Mouse (Mus musculus) gastrocnemius, postnatal 14 days (tissue): Measurements from ENCODE around the gene Fra10ac1. TPM values are rescaled to one million over a fixed set of nuclear protein-coding genes. Genes with fewer than 3 reads are reported as not detected.

Experiments used
- total RNA-seq, 2 experiments: library from RNA; stranded (reverse); gene quantifications; 2 replicates each; pipeline ENCODE4 v1.2.3; 2021

Fra10ac1 gene
- total RNA-seq, 2 experiments from 2014 or later: 8.1 to 10.8 TPM

Other genes with a start within 250 kb of the Fra10ac1 start
- 1 to 10 TPM; 8.5 to 8.9 TPM for gene Myof, start 180.6 kb downstream of the Fra10ac1 start, total RNA-seq
- 1 to 10 TPM; 1.8 to 1.9 TPM for gene Cep55, start 169.1 kb downstream of the Fra10ac1 start, total RNA-seq
- gene Ffar4, start 127.1 kb downstream of the Fra10ac1 start, total RNA-seq: not detected
- gene Rbp4, start 98.9 kb downstream of the Fra10ac1 start, total RNA-seq: 1 to 10 TPM; 2.6 to 3.9 TPM
- gene Pde6c, start 91.4 kb downstream of the Fra10ac1 start, total RNA-seq: not detected
- gene Lgi1, start 40.4 kb upstream of the Fra10ac1 start, total RNA-seq: 1 to 10 TPM; 2.0 to 2.6 TPM
- 1 to 10 TPM; 1.3 to 1.4 TPM for gene Slc35g1, start 171.8 kb upstream of the Fra10ac1 start, total RNA-seq